Mouse (Mus musculus) liver, embryonic 14.5 days (tissue): ENCODE measurements around the gene Atg7. TPM values are rescaled to one million over a fixed set of nuclear protein-coding genes. Genes with fewer than 3 reads are reported as not detected.

ENCODE experiments used
- ATAC-seq: fragments of 200-750 bp; cut with Nextera tagmentation; 2 replicates; pipeline ENCODE4 v1.8.0; 2017; ENCODE audit warnings: moderate number of reproducible peaks, mild to moderate bottlenecking, moderate library complexity; ENCODE audit not compliant: insufficient read depth
- DNase-seq, 3 experiments: peaks; one replicate each; pipeline ENCODE4 v3.0.0-alpha.2; 2012 to 2013; ENCODE audit warnings: low read depth in 3 of 3, low spot score in 3 of 3
- H3K27ac ChIP-seq: fragments of 300-500 bp; sonication (generic); 2 replicates; pipeline ENCODE4 v1.5.1; 2014; ENCODE audit warnings: moderate library complexity, mild to moderate bottlenecking, control low read depth, inconsistent platforms
- H3K27me3 ChIP-seq: fragments of 300-500 bp; sonication (generic); 2 replicates; pipeline ENCODE4 v1.6.1; 2014; ENCODE audit warnings: mild to moderate bottlenecking, low read length, moderate library complexity; ENCODE audit not compliant: control insufficient read depth, insufficient read depth
- H3K36me3 ChIP-seq: fragments of 300-500 bp; sonication (generic); replicated peaks from 2 replicates; pipeline ENCODE4 v1.6.1; 2014; ENCODE audit warnings: low read depth; ENCODE audit not compliant: control insufficient read depth, insufficient read depth
- H3K4me1 ChIP-seq, 2 experiments: fragments of 200-500 bp in 1 of 2; fragments of 300-500 bp in 1 of 2; sonication (generic) in 1 of 2; replicated peaks; 2 replicates each; pipeline ENCODE4 v1.6.1; 2012 to 2014; ENCODE audit warnings: antibody characterized with exemption in 1 of 2, inconsistent platforms in 1 of 2, low read length in 1 of 2; ENCODE audit not compliant: control insufficient read depth in 2 of 2, insufficient read depth in 2 of 2
- H3K4me2 ChIP-seq: fragments of 300-500 bp; sonication (generic); 2 replicates; pipeline ENCODE4 v1.6.1; 2014; ENCODE audit warnings: low read depth, mild to moderate bottlenecking, control low read depth, moderate library complexity
- H3K4me3 ChIP-seq, 2 experiments: fragments of 200-500 bp in 1 of 2; fragments of 300-500 bp in 1 of 2; sonication (generic) in 1 of 2; 2 replicates each; pipeline ENCODE4 v1.5.1; 2012 to 2014; ENCODE audit warnings: low read depth in 2 of 2, low read length in 2 of 2, mild to moderate bottlenecking in 2 of 2, control low read depth in 1 of 2, inconsistent platforms in 1 of 2, moderate library complexity in 1 of 2; ENCODE audit not compliant: insufficient read depth in 1 of 2
- H3K9ac ChIP-seq: fragments of 300-500 bp; sonication (generic); replicated peaks from 2 replicates; pipeline ENCODE4 v1.6.1; 2014; ENCODE audit warnings: mild to moderate bottlenecking, control low read depth, moderate library complexity
- H3K9me3 ChIP-seq: fragments of 300-500 bp; sonication (generic); 2 replicates; pipeline ENCODE4 v1.6.1; 2016; ENCODE audit warnings: low read length, mixed read lengths; ENCODE audit not compliant: control insufficient read depth
- CTCF ChIP-seq: IDR thresholded peaks from 2 replicates; pipeline ENCODE4 v1.5.1; 2016; ENCODE audit warnings: antibody characterized with exemption, low read depth, control low read depth
- EP300 ChIP-seq: IDR thresholded peaks from 2 replicates; pipeline ENCODE4 v1.6.1; 2016; ENCODE audit warnings: antibody characterized with exemption, low read depth
- WGBS: fragments of 180-500 bp; shearing (Covaris S2); extraction: QIAGEN DNeasy Blood & Tissue Kit; methylation state at CpG from one replicate; pipeline ENCODE4 v1.1.7; 2014; ENCODE audit not compliant: insufficient replicate concordance; 5-methylcytosine and 5-hydroxymethylcytosine counted together
- polyA plus RNA-seq, 2 experiments: library from polyadenylated mRNA; depleted of rRNA in 1 of 2; stranded (reverse) in 1 of 2; unstranded in 1 of 2; fragments of >200 nt; fragmentation: Nextera tagmentation in 1 of 2; extraction: Ambion mirVana in 1 of 2; gene quantifications; 2 replicates each; pipeline versions ENCODE4 v1.2.1 to v1.2.3; 2012 to 2014

Gene Atg7
- polyA plus RNA-seq, 2 experiments, result 4.8 to 11.8 TPM

- ATAC-seq (no peak), DNase-seq (no peak)
- no peak overlapping the region for H3K27ac ChIP-seq
- no peak overlapping the region for H3K9ac ChIP-seq
- H3K36me3 ChIP-seq, result no peaks in the 10 kb centered on the region
- no peak overlapping the region for H3K4me2 ChIP-seq
- no peaks in the 10 kb centered on the region for H3K27me3 ChIP-seq
- WGBS, result 55% methylated on average over 3 of the region's 3 CpGs
- TF ChIP-seq CTCF (no peak), EP300 (no peak)
- no peaks in the 10 kb centered on the region for H3K9me3 ChIP-seq
- H3K4me3 ChIP-seq, result no peak overlapping the region
- no peaks in the 10 kb centered on the region for H3K4me1 ChIP-seq
Observed at GRCm38 (mm10) chr6:114787606-114788005, 144.7 kb downstream of the Atg7 start.

- no peaks in the 10 kb centered on the region for H3K36me3 ChIP-seq
- DNase-seq (no peak), ATAC-seq (no peak)
- H3K27me3 ChIP-seq, result no peaks in the 10 kb centered on the region
- 50% methylated on average over 4 of the region's 4 CpGs for WGBS
- H3K4me1 ChIP-seq, result no peaks in the 10 kb centered on the region
- no peak overlapping the region for H3K4me3 ChIP-seq
- no peaks in the 10 kb centered on the region for H3K9me3 ChIP-seq
- no peak overlapping the region for H3K9ac ChIP-seq
- no peak overlapping the region for H3K27ac ChIP-seq
- H3K4me2 ChIP-seq, result no peak overlapping the region
- no peak for TF ChIP-seq EP300
- TF ChIP-seq CTCF, result no peak
Observed at GRCm38 (mm10) chr6:114788663-114789062, 145.8 kb downstream of the Atg7 start.

GRCm38 (mm10) chr6:114790084-114790483, 147.2 kb downstream of the Atg7 start:
- WGBS, result 63% methylated on average over 2 of the region's 2 CpGs

GRCm38 (mm10) chr6:114790902-114791301, 148.0 kb downstream of the Atg7 start:
- Histone ChIP-seq H3K36me3 (no peaks in the 10 kb centered on the region), H3K9me3 (no peaks in the 10 kb centered on the region), H3K4me2 (no peak overlapping the region), H3K27ac (no peak overlapping the region), H3K4me3 (no peak overlapping the region), H3K27me3 (no peaks in the 10 kb centered on the region), H3K9ac (no peak overlapping the region), H3K4me1 (peaks cover 0 to 4% of the 10 kb centered on the region in 2 experiments; a peak in 1 of 4 replicates)
- DNase-seq (no peak), ATAC-seq (no peak)
- WGBS, result 77% methylated on average over 7 of the region's 7 CpGs
- no peak for TF ChIP-seq EP300
- no peak for TF ChIP-seq CTCF

More at GRCm38 (mm10) chr6:114790084-114790483, 147.2 kb downstream of the Atg7 start:
- no peak overlapping the region for H3K9ac ChIP-seq
- H3K36me3 ChIP-seq, result no peaks in the 10 kb centered on the region
- H3K4me3 ChIP-seq, result no peak overlapping the region
- no peak for ATAC-seq
- DNase-seq, result no peak
- H3K4me1 ChIP-seq, result 0 out of 4 replicates have a peak, but pooled peaks cover 0 to 2% of the 10 kb centered on the region in 2 experiments
- no peaks in the 10 kb centered on the region for H3K27me3 ChIP-seq
- H3K9me3 ChIP-seq, result no peaks in the 10 kb centered on the region
- no peak overlapping the region for H3K27ac ChIP-seq
- no peak for TF ChIP-seq EP300
- TF ChIP-seq CTCF, result no peak
- no peak overlapping the region for H3K4me2 ChIP-seq

GRCm38 (mm10) chr6:114791846-114792245, 148.9 kb downstream of the Atg7 start:
- no peaks in the 10 kb centered on the region for H3K36me3 ChIP-seq
- TF ChIP-seq CTCF, result no peak
- TF ChIP-seq EP300, result no peak
- H3K4me2 ChIP-seq, result no peak overlapping the region
- no peaks in the 10 kb centered on the region for H3K9me3 ChIP-seq
- 62% methylated on average over 4 of the region's 4 CpGs for WGBS
- no peak overlapping the region for H3K27ac ChIP-seq
- H3K4me1 ChIP-seq, result peaks cover 0 to 4% of the 10 kb centered on the region in 2 experiments; a peak in 1 of 4 replicates
- H3K27me3 ChIP-seq, result no peaks in the 10 kb centered on the region
- ATAC-seq (no peak), DNase-seq (no peak)
- H3K4me3 ChIP-seq, result no peak overlapping the region
- no peak overlapping the region for H3K9ac ChIP-seq
